Mouse (Mus musculus): ENCODE measurements at regions not wholly inside any gene's neighbourhood (a gene's known extent, or its start where the extent isn't known, plus 50 kb on each side); places are given as distances from the start of the nearest gene placed in this dataset.

DNA sequence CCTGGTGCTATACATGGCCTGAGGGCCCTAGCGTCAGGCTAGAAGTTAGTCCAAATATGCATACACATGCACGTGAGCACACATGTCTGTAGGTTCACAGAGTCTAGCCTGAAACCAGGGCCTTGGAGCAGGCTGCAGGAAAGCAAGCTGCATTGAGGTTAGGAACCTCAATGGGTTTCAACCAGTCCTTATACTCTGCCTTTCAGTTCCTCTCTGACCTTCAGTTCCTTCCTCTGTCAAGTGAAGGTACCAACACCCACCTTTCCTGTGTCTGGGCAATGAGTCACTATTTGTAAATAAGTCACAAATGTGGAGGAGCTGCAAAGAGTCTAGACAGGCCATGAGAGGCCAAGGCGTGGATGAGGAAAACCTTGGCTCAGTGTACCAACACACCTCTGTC, 89.1 kb upstream of the Zfp703 start:
- Histone ChIP-seq H3K9me3 (no peaks in the 10 kb centered on the region), H3K4me3 (replicated peaks) (no peak overlapping the region), H3K27me3 (no peaks in the 10 kb centered on the region), H3K9ac (no peak overlapping the region), H3K36me3 (replicated peaks) (no peaks in the 10 kb centered on the region), H3K27ac (no peak overlapping the region), H3K4me1 (peaks cover 6% of the 10 kb centered on the region; the same call in 1 of the 2 replicates), H3K4me2 (no peak overlapping the region)
- 82% methylated on average over 3 of the region's 3 CpGs for WGBS
- no peak for ATAC-seq (ENCODE audit: low FRiP score)

DNA sequence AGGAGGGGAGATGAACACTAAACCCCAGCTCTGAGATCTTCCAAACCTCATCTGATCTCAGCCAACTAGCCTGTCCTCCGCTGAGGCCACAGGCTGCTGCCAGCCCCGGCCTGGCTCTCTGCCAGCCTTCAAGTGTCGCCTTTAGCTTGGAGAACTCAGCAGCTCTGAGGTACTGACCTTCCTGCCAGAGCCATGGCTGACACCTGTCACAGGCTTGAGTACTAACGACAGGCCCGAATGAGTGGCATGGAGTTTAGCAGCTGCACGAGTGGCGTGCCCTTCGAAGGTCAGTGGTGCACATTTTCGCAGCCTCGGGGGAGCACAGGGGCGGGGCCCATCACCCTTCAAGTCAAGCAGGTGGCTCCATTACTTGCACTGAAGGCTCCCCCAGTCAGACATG, 85.2 kb upstream of the Zfp703 start:
- Histone ChIP-seq H3K4me1 (peaks cover 6% of the 10 kb centered on the region; the same call in 1 of the 2 replicates), H3K27me3 (no peaks in the 10 kb centered on the region), H3K4me3 (replicated peaks) (no peak overlapping the region), H3K9ac (no peak overlapping the region), H3K9me3 (no peaks in the 10 kb centered on the region), H3K36me3 (replicated peaks) (no peaks in the 10 kb centered on the region), H3K27ac (no peak overlapping the region), H3K4me2 (no peak overlapping the region)
- WGBS = 65% methylated on average over 11 of the region's 11 CpGs
- no peak for ATAC-seq (ENCODE audit: low FRiP score)

DNA sequence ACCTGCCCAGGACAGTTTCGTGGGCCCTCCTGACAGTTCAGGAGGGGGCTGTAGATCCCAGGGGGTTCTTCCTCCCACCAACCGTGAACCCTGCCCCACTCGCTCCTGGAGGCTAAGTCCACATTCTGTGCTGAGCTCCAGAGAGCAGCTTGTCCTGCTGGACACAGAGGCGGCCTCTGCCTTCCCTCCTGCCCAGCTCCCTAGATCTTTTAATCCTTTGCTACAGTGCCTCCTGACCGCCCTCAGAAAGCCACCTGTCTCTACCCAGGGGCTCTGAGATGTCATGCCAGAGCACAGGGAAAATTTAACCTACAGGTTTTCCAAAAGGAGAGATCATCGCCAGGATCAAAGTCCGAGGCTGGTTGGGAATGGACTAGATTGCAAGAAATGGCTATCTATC, 84.7 kb upstream of the Zfp703 start:
- peaks cover 6% of the 10 kb centered on the region; the same call in 1 of the 2 replicates for H3K4me1 ChIP-seq
- no peaks in the 10 kb centered on the region for H3K27me3 ChIP-seq
- WGBS = 72% methylated on average over 7 of the region's 7 CpGs
- H3K36me3 ChIP-seq (replicated peaks) = no peaks in the 10 kb centered on the region
- no peaks in the 10 kb centered on the region for H3K9me3 ChIP-seq
- ATAC-seq (ENCODE audit: low FRiP score) = no peak
- no peak overlapping the region for H3K4me3 ChIP-seq (replicated peaks)
- no peak overlapping the region for H3K27ac ChIP-seq
- no peak overlapping the region for H3K4me2 ChIP-seq
- no peak overlapping the region for H3K9ac ChIP-seq

DNA sequence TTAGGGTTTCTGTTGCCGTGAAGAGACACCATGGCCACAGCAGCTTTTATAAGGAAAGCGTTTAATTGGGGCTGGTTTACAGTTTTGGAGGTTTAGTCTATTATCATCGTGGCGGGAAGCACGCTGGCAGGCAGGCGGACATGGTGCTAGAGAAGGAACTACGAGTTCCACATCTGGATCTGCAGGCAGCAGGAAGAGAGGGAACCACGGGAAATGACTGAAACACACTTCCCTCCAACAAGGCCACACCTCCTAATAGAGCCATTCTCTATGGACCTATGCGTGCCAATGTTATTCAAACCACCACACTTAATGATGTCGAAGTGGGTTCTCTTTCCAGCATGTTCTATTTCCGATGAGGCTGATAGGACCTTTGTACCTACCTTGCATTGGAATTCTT, 81.3 kb upstream of the Zfp703 start:
- Histone ChIP-seq H3K9me3 (no peaks in the 10 kb centered on the region), H3K27me3 (no peaks in the 10 kb centered on the region), H3K4me3 (replicated peaks) (no peak overlapping the region), H3K27ac (no peak overlapping the region), H3K9ac (no peak overlapping the region), H3K4me2 (no peak overlapping the region), H3K4me1 (peaks cover 6% of the 10 kb centered on the region; the same call in 1 of the 2 replicates), H3K36me3 (replicated peaks) (no peaks in the 10 kb centered on the region)
- WGBS = 89% methylated on average over 11 of the region's 11 CpGs
- ATAC-seq (ENCODE audit: low FRiP score) = no peak

DNA sequence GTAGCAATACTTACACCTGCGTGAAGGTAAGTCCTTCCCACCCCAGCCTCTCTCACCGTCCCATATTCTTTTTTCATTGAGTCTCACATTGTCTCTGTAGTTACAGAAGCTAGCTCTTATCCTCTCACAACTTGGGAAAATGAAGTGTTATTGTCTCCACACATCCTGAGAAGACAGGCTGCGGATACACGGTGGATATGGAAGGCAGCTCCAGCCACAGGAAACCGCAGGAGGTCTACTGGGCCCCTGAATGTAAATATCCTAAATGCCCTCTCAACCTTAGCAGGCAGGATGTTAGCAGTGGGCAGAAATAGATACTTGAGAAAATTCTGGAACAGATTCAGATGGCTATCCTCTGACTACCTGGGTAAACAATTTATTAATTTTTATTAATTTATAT, 73.8 kb upstream of the Zfp703 start:
- Histone ChIP-seq H3K27me3 (no peaks in the 10 kb centered on the region), H3K4me1 (no peaks in the 10 kb centered on the region), H3K9me3 (no peaks in the 10 kb centered on the region), H3K9ac (no peak overlapping the region), H3K4me2 (no peak overlapping the region), H3K4me3 (replicated peaks) (no peak overlapping the region), H3K27ac (no peak overlapping the region), H3K36me3 (replicated peaks) (no peaks in the 10 kb centered on the region)
- ATAC-seq (ENCODE audit: low FRiP score) = no peak
- 80% methylated on average over 5 of the region's 5 CpGs for WGBS

DNA sequence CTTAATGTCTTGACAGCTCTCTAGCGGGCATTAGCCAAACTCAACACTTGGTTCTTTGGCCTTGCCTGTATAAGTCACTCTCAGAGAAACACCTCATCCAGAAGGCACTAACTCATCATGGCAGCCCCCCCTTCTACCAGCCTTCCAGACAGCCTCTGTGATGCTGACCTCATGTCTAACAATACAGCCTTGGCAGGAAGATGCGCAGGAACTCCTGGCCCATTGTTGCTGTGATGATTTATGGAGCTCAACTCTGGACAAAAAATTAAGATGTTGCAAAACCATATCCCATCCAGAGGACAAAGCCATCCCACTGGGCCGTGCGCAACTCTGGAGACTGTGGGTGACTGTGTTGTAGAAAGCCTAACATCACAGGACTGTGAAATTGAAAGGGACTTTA, 70.9 kb upstream of the Zfp703 start:
- Histone ChIP-seq H3K4me1 (no peaks in the 10 kb centered on the region), H3K27ac (no peak overlapping the region), H3K9me3 (no peaks in the 10 kb centered on the region), H3K27me3 (no peaks in the 10 kb centered on the region), H3K9ac (no peak overlapping the region), H3K4me3 (replicated peaks) (no peak overlapping the region), H3K4me2 (no peak overlapping the region), H3K36me3 (replicated peaks) (no peaks in the 10 kb centered on the region)
- no peak for ATAC-seq (ENCODE audit: low FRiP score)
- WGBS = 91% methylated on average over 4 of the region's 4 CpGs

DNA sequence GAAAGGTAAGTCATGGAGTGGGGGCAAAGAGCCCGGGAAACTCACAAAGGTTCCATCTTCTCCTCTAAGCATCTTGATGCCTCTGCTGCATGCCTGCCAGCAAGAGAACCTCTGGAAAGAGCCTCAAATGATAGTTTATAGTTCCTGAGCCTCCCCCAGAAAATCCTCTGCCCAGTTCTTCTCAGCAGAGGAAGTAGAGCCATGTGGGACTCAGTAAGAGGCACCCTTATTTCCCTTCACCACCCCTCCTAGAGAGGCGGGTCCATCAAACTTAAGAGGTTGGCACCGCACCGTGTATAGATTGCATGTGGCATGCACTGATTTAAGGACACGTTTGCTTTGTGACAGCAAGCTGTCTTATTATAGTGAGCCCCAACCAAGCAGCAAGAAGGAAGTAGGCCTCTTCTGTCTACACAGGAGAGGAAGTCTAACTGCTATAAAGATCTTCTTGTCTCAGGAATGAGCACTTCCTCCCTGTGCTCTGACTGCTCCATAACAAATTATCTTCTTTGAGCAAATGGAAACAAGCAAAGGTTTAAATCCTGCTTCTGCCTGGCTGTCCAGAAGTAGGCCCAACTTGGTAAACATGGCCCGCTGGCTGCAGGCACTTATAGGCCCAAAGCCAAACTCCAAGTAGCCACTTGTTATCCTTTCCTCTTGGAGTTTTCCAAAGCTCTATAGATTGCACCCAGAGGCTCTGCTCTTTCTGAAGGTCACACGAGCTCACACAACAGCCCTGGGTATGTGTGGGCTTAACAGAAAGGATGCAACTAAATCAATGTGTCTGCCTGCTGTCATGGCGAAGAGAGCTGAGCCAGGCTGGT, 69.6 kb upstream of the Zfp703 start:
- Histone ChIP-seq H3K27me3 (no peaks in the 10 kb centered on the region), H3K4me1 (no peaks in the 10 kb centered on the region), H3K36me3 (replicated peaks) (no peaks in the 10 kb centered on the region), H3K9ac (no peak overlapping the region), H3K27ac (no peak overlapping the region), H3K4me3 (replicated peaks) (no peak overlapping the region), H3K9me3 (no peaks in the 10 kb centered on the region), H3K4me2 (no peak overlapping the region)
- WGBS = 83% methylated on average over 8 of the region's 8 CpGs
- ATAC-seq (ENCODE audit: low FRiP score) = no peak

DNA sequence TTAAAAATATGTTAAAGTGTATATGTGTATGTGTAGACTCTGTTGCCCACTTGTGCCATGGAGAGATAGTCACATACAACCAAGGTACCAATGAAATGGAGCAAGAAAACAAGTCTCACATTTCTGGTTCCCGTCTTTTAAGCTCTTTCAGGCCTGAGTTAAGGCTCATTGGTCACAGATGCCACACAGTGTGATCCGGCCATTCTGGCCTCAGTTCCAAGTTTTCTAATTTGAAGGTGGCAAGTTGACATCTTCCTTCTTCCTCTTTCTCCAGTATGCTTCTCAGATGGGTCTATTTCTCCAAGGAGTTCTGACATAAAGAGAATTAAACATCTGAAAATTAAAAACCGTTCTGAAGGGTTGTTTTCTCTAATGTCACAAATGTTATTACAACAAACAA, 66.9 kb upstream of the Zfp703 start:
- no peak overlapping the region for H3K27ac ChIP-seq
- no peak overlapping the region for H3K4me3 ChIP-seq (replicated peaks)
- no peak overlapping the region for H3K9ac ChIP-seq
- no peaks in the 10 kb centered on the region for H3K36me3 ChIP-seq (replicated peaks)
- H3K27me3 ChIP-seq = no peaks in the 10 kb centered on the region
- ATAC-seq (ENCODE audit: low FRiP score) = no peak
- no peaks in the 10 kb centered on the region for H3K9me3 ChIP-seq
- H3K4me1 ChIP-seq = no peaks in the 10 kb centered on the region
- H3K4me2 ChIP-seq = no peak overlapping the region
- 86% methylated on average over 3 of the region's 3 CpGs for WGBS

DNA sequence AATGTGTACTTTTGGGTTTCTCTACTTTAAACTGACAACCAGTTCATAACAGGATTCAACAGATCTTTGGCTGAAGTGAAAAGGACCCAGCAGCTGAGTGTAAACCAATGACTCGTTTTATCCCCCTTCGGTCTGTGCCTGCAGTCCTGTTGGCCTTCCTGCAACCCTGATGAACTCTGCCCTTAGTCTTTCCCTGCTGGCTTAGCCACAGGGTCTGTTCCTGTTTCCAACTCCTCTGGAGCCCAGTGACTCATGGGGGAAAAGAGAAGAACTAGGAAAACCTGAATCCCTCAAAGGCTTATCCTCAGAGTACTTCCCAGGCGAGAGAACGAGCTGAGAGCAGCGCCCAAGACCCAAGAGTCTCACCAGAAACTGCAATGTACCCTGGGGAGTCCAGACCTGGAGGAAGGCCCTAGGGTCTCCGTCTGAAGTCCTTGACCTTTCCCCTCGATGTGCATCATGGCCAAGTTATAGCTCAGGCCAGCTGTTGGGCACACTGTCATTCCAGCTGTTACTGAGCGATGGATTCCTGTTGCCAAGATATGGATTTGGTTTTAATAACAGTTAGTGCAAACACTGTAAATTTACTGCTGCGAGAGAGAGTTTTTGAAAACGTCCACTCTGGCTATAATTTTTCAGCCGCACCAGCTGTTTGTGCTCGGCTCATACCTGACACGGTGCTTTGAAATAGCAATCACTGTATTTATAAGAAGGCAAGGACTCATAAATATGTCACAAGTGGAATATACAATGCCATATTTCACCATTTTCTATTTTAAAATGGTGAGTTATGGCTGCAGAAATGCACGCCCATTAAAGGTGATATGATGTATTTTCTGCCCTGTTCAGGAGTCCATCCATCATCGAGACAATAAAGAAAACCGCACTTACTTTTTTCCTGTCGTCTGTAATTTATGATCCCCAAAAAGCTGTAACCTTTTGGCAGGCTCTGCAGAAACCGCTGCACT, 63.3 kb upstream of the Zfp703 start:
- no peak overlapping the region for H3K4me2 ChIP-seq
- H3K27ac ChIP-seq = no peak overlapping the region
- no peaks in the 10 kb centered on the region for H3K9me3 ChIP-seq
- H3K4me1 ChIP-seq = no peaks in the 10 kb centered on the region
- 88% methylated on average over 18 of the region's 18 CpGs for WGBS
- no peak overlapping the region for H3K4me3 ChIP-seq (replicated peaks)
- H3K9ac ChIP-seq = no peak overlapping the region
- H3K27me3 ChIP-seq = no peaks in the 10 kb centered on the region
- ATAC-seq (ENCODE audit: low FRiP score) = no peak
- no peaks in the 10 kb centered on the region for H3K36me3 ChIP-seq (replicated peaks)

DNA sequence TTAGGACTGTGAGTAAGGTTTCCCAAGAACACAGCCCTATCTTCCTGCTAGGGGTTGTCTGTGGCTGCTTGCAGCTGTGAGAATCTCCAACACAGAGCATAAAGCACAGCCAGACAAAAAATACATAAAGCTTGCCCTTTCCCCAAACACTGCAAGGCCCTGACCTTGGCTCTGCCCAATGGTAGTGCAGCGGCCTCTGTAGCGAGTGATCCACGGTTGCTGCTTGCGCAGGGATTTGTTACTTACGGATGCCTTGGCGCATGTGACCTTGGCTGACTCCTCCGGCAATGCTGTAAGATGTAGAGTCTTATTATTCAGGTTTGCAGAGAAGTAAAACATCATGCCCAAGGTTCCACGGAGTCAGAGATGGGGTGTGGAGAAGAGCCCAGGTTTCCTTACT, 61.4 kb upstream of the Zfp703 start:
- no peaks in the 10 kb centered on the region for H3K36me3 ChIP-seq (replicated peaks)
- no peak overlapping the region for H3K4me2 ChIP-seq
- H3K9me3 ChIP-seq = no peaks in the 10 kb centered on the region
- H3K4me1 ChIP-seq = no peaks in the 10 kb centered on the region
- H3K27me3 ChIP-seq = no peaks in the 10 kb centered on the region
- no peak overlapping the region for H3K27ac ChIP-seq
- no peak overlapping the region for H3K4me3 ChIP-seq (replicated peaks)
- no peak for ATAC-seq (ENCODE audit: low FRiP score)
- 83% methylated on average over 8 of the region's 8 CpGs for WGBS
- H3K9ac ChIP-seq = no peak overlapping the region

DNA sequence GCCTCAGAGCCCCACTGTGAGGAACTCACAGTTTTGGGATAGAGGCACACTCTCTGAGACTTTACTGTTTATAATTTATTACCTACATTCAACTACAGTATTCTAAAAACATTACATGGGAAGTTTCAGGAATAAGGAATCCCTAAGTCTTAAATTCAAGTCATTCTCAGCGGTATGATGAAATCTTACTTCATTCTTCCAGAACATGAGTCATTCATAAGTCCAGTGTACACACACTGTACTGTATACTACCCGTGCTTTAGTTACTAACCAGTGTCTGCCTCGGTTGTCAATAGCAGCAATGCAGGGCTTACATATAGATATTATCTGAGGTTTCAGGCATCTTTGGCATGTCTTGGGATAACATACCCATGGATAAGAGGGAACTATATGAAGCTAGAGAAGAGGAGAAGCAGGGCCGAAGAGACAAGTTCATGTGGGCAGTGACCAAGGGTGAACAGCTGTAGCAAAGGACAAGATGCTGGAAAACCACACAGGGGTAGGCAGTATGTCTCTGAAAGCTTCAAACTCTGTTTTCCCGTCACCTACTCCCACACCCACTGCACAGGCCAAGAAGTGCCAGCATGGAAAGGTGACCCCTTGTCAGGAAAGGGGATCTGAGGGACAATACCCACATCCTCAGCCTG, 55.5 kb upstream of the Zfp703 start:
- 91% methylated on average over 5 of the region's 5 CpGs for WGBS
- Histone ChIP-seq H3K27me3 (no peaks in the 10 kb centered on the region), H3K4me3 (replicated peaks) (no peak overlapping the region)

DNA sequence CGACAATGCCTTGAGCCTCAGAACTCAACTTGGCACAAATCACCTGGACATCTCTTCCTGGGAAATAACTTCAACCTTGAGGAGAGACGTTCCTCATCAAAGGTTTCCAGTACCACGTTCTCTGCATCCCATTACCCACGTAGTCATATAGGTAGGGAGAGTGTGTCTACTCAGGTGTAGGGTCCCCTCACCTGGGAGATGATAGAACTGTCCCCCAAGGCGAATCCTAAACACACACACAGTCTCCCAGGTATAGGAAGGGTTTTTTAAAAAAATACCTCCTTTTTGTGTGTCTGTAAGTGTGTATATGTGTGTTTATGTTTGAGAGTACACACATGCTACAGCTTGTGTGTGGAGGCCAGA, 55.0 kb upstream of the Zfp703 start:
- ATAC-seq (ENCODE audit: low FRiP score) = no peak
- Histone ChIP-seq H3K4me2 (no peak overlapping the region), H3K9me3 (no peaks in the 10 kb centered on the region), H3K4me3 (replicated peaks) (no peak overlapping the region), H3K27ac (no peak overlapping the region), H3K36me3 (replicated peaks) (no peaks in the 10 kb centered on the region), H3K4me1 (no peaks in the 10 kb centered on the region), H3K27me3 (no peaks in the 10 kb centered on the region), H3K9ac (no peak overlapping the region)
- WGBS = 87% methylated on average over 5 of the region's 5 CpGs

More for the DNA sequence above, 55.5 kb upstream of the Zfp703 start:
- Histone ChIP-seq H3K4me1 (no peaks in the 10 kb centered on the region), H3K9ac (no peak overlapping the region), H3K9me3 (no peaks in the 10 kb centered on the region), H3K4me2 (no peak overlapping the region), H3K27ac (no peak overlapping the region), H3K36me3 (replicated peaks) (no peaks in the 10 kb centered on the region)
- no peak for ATAC-seq (ENCODE audit: low FRiP score)

All from forebrain, embryonic 12.5 days (tissue).